Mouse (Mus musculus): ENCODE data around the gene Larp6.
A peak's percentile ranks its signal among the peaks of the same experiment; 100 is the strongest.

Gene Larp6

GRCm38 (mm10) chr9:60712771-60713541 is at the start of gene Larp6:
Gene Larp6 (plus strand): TSS chr9:60712989.
- DNase-seq (ENCODE audit: low spot score) = no peak

GRCm38 (mm10) chr9:60664385-60664784 is 48.4 kb upstream of the Larp6 start:
- no peak for DNase-seq (ENCODE audit: low spot score)

- no peak for DNase-seq (ENCODE audit: low spot score)
Observed at GRCm38 (mm10) chr9:60664866-60665265, 47.9 kb upstream of the Larp6 start.

GRCm38 (mm10) chr9:60665535-60665934 is 47.3 kb upstream of the Larp6 start:
- DNase-seq (ENCODE audit: low spot score) = no peak

- no peak for DNase-seq (ENCODE audit: low spot score)
Observed at GRCm38 (mm10) chr9:60668886-60669285, 43.9 kb upstream of the Larp6 start.

GRCm38 (mm10) chr9:60672568-60672967 is 40.2 kb upstream of the Larp6 start:
- no peak for DNase-seq (ENCODE audit: low spot score)

GRCm38 (mm10) chr9:60674780-60675179 is 38.0 kb upstream of the Larp6 start:
- DNase-seq (ENCODE audit: low spot score) = no peak

- no peak for DNase-seq (ENCODE audit: low spot score)
Observed at GRCm38 (mm10) chr9:60676429-60676828, 36.4 kb upstream of the Larp6 start.

- no peak for DNase-seq (ENCODE audit: low spot score)
Observed at GRCm38 (mm10) chr9:60678913-60679312, 33.9 kb upstream of the Larp6 start.

- DNase-seq (ENCODE audit: low spot score) = no peak
Observed at GRCm38 (mm10) chr9:60681005-60681404, 31.8 kb upstream of the Larp6 start.

GRCm38 (mm10) chr9:60682753-60683152 is 30.0 kb upstream of the Larp6 start:
- no peak for DNase-seq (ENCODE audit: low spot score)

- DNase-seq (ENCODE audit: low spot score) = no peak
Observed at GRCm38 (mm10) chr9:60687415-60687814, 25.4 kb upstream of the Larp6 start.

GRCm38 (mm10) chr9:60687891-60688324 is 24.9 kb upstream of the Larp6 start, which contains the start of gene Lrrc49:
Gene Lrrc49 (minus strand): TSS chr9:60688158.
- DNase-seq (ENCODE audit: low spot score) = peak; percentile 84

GRCm38 (mm10) chr9:60692624-60693023 is 20.2 kb upstream of the Larp6 start:
- DNase-seq (ENCODE audit: low spot score) = no peak

- DNase-seq (ENCODE audit: low spot score) = no peak
Observed at GRCm38 (mm10) chr9:60693986-60694385, 18.8 kb upstream of the Larp6 start.

- DNase-seq (ENCODE audit: low spot score) = no peak
Observed at GRCm38 (mm10) chr9:60696271-60696985, 16.4 kb upstream of the Larp6 start.

GRCm38 (mm10) chr9:60699581-60700231 is 13.1 kb upstream of the Larp6 start:
- DNase-seq (ENCODE audit: low spot score) = no peak

- DNase-seq (ENCODE audit: low spot score) = no peak
Observed at GRCm38 (mm10) chr9:60707594-60707993, 5.2 kb upstream of the Larp6 start.

- no peak for DNase-seq (ENCODE audit: low spot score)
Observed at GRCm38 (mm10) chr9:60708606-60709005, 4.2 kb upstream of the Larp6 start.

- no peak for DNase-seq (ENCODE audit: low spot score)
Observed at GRCm38 (mm10) chr9:60709721-60710120, 3.1 kb upstream of the Larp6 start.

- DNase-seq (ENCODE audit: low spot score) = no peak
Observed at GRCm38 (mm10) chr9:60712011-60712410, 778 bp upstream of the Larp6 start.

- DNase-seq (ENCODE audit: low spot score) = no peak
Observed at GRCm38 (mm10) chr9:60713616-60714015, 827 bp downstream of the Larp6 start.

- no peak for DNase-seq (ENCODE audit: low spot score)
Observed at GRCm38 (mm10) chr9:60714191-60714590, 1.4 kb downstream of the Larp6 start.

All from left cerebral cortex, adult 11 months (tissue).